Mouse (Mus musculus) MEL (cell line): ENCODE measurements around the gene Fam71a. TPM values are rescaled to one million over a fixed set of nuclear protein-coding genes. Genes with fewer than 3 reads are reported as not detected.

Source experiments
- DNase-seq: peaks from one replicate; pipeline ENCODE4 v3.0.0; 2011; ENCODE audit warnings: low read depth, low spot score
- H3K27ac ChIP-seq: 2 replicates; pipeline ENCODE4 v1.5.1; 2012; ENCODE audit warnings: low read depth, mild to moderate bottlenecking, control low read depth, low read length, moderate library complexity; ENCODE audit not compliant: control insufficient read depth
- H3K27me3 ChIP-seq, 2 experiments: fragments of 150-350 bp in 1 of 2; sonication (generic) in 1 of 2; 2 replicates each; pipeline ENCODE4 v1.6.1; 2012; ENCODE audit warnings: low read length in 2 of 2, mild to moderate bottlenecking in 2 of 2, improper control_type of control experiment in 1 of 2, moderate library complexity in 1 of 2; ENCODE audit not compliant: insufficient read depth in 2 of 2, control insufficient read depth in 1 of 2
- H3K36me3 ChIP-seq, 2 experiments: 2 replicates each; pipeline ENCODE4 v1.6.1; 2012 to 2014; ENCODE audit warnings: low read length in 2 of 2, improper control_type of control experiment in 1 of 2, inconsistent platforms in 1 of 2, mild to moderate bottlenecking in 1 of 2; ENCODE audit not compliant: insufficient read depth in 2 of 2, control insufficient read depth in 1 of 2
- H3K4me1 ChIP-seq, 2 experiments: fragments of 150-350 bp in 1 of 2; sonication (generic) in 1 of 2; 2 replicates each; pipeline ENCODE4 v1.6.1; 2012; ENCODE audit warnings: low read length in 2 of 2, improper control_type of control experiment in 1 of 2, mild to moderate bottlenecking in 1 of 2; ENCODE audit not compliant: insufficient read depth in 2 of 2, control insufficient read depth in 1 of 2
- H3K4me3 ChIP-seq, 2 experiments: fragments of 150-350 bp in 1 of 2; sonication (generic) in 1 of 2; 2 replicates each; pipeline ENCODE4 v1.5.1; 2012; ENCODE audit warnings: low read depth in 2 of 2, low read length in 2 of 2, mild to moderate bottlenecking in 2 of 2, moderate library complexity in 2 of 2, control low read depth in 1 of 2, improper control_type of control experiment in 1 of 2; ENCODE audit not compliant: control insufficient read depth in 1 of 2, insufficient read depth in 1 of 2
- H3K79me2 ChIP-seq: 2 replicates; pipeline ENCODE4 v1.6.1; 2012; ENCODE audit warnings: mild to moderate bottlenecking, low read length, moderate library complexity; ENCODE audit not compliant: control insufficient read depth, poor library complexity, insufficient read depth
- H3K9ac ChIP-seq: 2 replicates; pipeline ENCODE4 v1.6.1; 2012; ENCODE audit warnings: low read depth, mild to moderate bottlenecking, control low read depth, low read length, moderate library complexity; ENCODE audit not compliant: control insufficient read depth, poor library complexity, severe bottlenecking
- H3K9me3 ChIP-seq: fragments of 150-350 bp; sonication (generic); replicated peaks from 2 replicates; pipeline ENCODE4 v1.6.1; 2012; ENCODE audit warnings: mild to moderate bottlenecking, low read length, improper control_type of control experiment, moderate library complexity; ENCODE audit not compliant: insufficient read depth
- CHD1 ChIP-seq: IDR thresholded peaks from 2 replicates; pipeline ENCODE4 v1.6.1; 2012; ENCODE audit warnings: low read depth, mild to moderate bottlenecking, inconsistent platforms, low read length, improper control_type of control experiment
- EP300 ChIP-seq, 2 experiments: IDR thresholded peaks; 2 replicates each; pipeline ENCODE4 v1.6.1; 2011; ENCODE audit warnings: improper control_type of control experiment in 2 of 2, low read length in 2 of 2, low read depth in 1 of 2, mild to moderate bottlenecking in 1 of 2
- KAT2A ChIP-seq: conservative IDR thresholded peaks from 2 replicates; pipeline ENCODE4 v1.6.1; 2012; ENCODE audit warnings: low read depth, low read length, improper control_type of control experiment, inconsistent platforms
- MAFK ChIP-seq: IDR thresholded peaks from 2 replicates; pipeline ENCODE4 v1.6.1; 2011; ENCODE audit warnings: low read depth, mild to moderate bottlenecking, low read length, improper control_type of control experiment, borderline replicate concordance
- MAX ChIP-seq: IDR thresholded peaks from 2 replicates; pipeline ENCODE4 v1.6.1; 2011; ENCODE audit warnings: low read length, improper control_type of control experiment
- RCOR1 ChIP-seq: IDR thresholded peaks from 2 replicates; pipeline ENCODE4 v1.6.1; 2012; ENCODE audit warnings: low read depth, mild to moderate bottlenecking, inconsistent platforms, low read length, improper control_type of control experiment
- SIN3A ChIP-seq: IDR thresholded peaks from 2 replicates; pipeline ENCODE4 v1.6.1; 2012; ENCODE audit warnings: low read length, improper control_type of control experiment, inconsistent platforms
- TAL1 ChIP-seq: IDR thresholded peaks from 2 replicates; pipeline ENCODE4 v1.6.1; 2012; ENCODE audit warnings: mild to moderate bottlenecking, inconsistent platforms, low read length, moderate library complexity, mixed read lengths
- TBP ChIP-seq: IDR thresholded peaks from 2 replicates; pipeline ENCODE4 v1.8.0; 2011; ENCODE audit warnings: low read depth, low read length, improper control_type of control experiment
- USF1 ChIP-seq: IDR thresholded peaks from 2 replicates; pipeline ENCODE4 v1.6.1; 2014; ENCODE audit warnings: low read depth, mild to moderate bottlenecking, inconsistent platforms, low read length, improper control_type of control experiment, moderate library complexity
- USF2 ChIP-seq, 2 experiments: IDR thresholded peaks; 2 replicates each; pipeline ENCODE4 v1.6.1; 2011 to 2012; ENCODE audit warnings: improper control_type of control experiment in 2 of 2, low read length in 2 of 2, borderline replicate concordance in 1 of 2, inconsistent platforms in 1 of 2, low read depth in 1 of 2, mild to moderate bottlenecking in 1 of 2; ENCODE audit not compliant: insufficient read depth in 1 of 2
- ZKSCAN1 ChIP-seq: IDR thresholded peaks from 2 replicates; pipeline ENCODE4 v1.6.1; 2012; ENCODE audit warnings: low read depth, mild to moderate bottlenecking, inconsistent platforms, low read length, improper control_type of control experiment, moderate library complexity
- ZNF384 ChIP-seq: IDR thresholded peaks from 2 replicates; pipeline ENCODE4 v1.6.1; 2012; ENCODE audit warnings: low read depth, mild to moderate bottlenecking, inconsistent platforms, low read length, improper control_type of control experiment
- polyA plus RNA-seq, 2 experiments: library from polyadenylated mRNA; stranded (reverse) in 1 of 2; unstranded in 1 of 2; fragments of >175 nt in 1 of 2; fragments of >200 nt in 1 of 2; gene quantifications; 2 replicates each; pipeline versions ENCODE4 v1.2.1 to v1.2.4; 2012; ENCODE audit warnings: low replicate concordance in 2 of 2, low read depth in 1 of 2; ENCODE audit not compliant: insufficient read length in 2 of 2, insufficient read depth in 1 of 2, missing spikeins in 1 of 2
- total RNA-seq: library from RNA; depleted of rRNA; stranded (reverse); fragments of 300-350 nt; gene quantifications from 2 replicates; pipeline ENCODE4 v1.2.3, GENCODE M21; 2012

The Fam71a gene
- total and polyA plus RNA-seq, 3 experiments = not detected

GRCm38 (mm10) chr1:191138874-191139495 lies 25.6 kb downstream of the Fam71a start (continued):
- TF ChIP-seq TAL1 (peak; percentile 86), RCOR1 (peak; percentile 36; the same call in 1 of the 2 replicates), KAT2A (no peak), CHD1 (no peak), USF2 (IDR thresholded peaks at IDR 0.05; ENCODE audit: borderline replicate concordance in 1 of 2, insufficient read depth in 1 of 2, low read depth in 1 of 2, low read length in 2 of 2) (peak; percentile 59 to 96), EP300 (IDR thresholded peaks at IDR 0.05; ENCODE audit: low read depth in 1 of 2, low read length in 2 of 2) (peak; percentile 59 to 68), TBP (no peak)

GRCm38 (mm10) chr1:191138436-191138835 lies 26.2 kb downstream of the Fam71a start:
- peak; percentile 68 for DNase-seq
- H3K9ac ChIP-seq = no peak overlapping the region
- no peak for TF ChIP-seq USF1
- TF ChIP-seq CHD1 = no peak
- peak; percentile 3; the same call in 1 of the 2 replicates for TF ChIP-seq RCOR1
- TF ChIP-seq MAX = no peak
- no peak for TF ChIP-seq SIN3A
- no peak for TF ChIP-seq ZNF384
- TF ChIP-seq, all 39 proteins: peak for 1
- Histone ChIP-seq H3K4me3 (no peak overlapping the region), H3K27ac (peak overlapping the region; percentile 79), H3K36me3 (peaks cover 0 to 15% of the 10 kb centered on the region in 2 experiments; a peak in 2 of 4 replicates), H3K4me1 (peaks cover 5 to 29% of the 10 kb centered on the region in 2 experiments), H3K27me3 (no peaks in the 10 kb centered on the region), H3K9me3 (no peaks in the 10 kb centered on the region), H3K79me2 (no peaks in the 10 kb centered on the region)

GRCm38 (mm10) chr1:191135406-191135805 lies 29.2 kb downstream of the Fam71a start:
- Histone ChIP-seq H3K4me3 (no peak overlapping the region), H3K27ac (no peak overlapping the region), H3K36me3 (peaks cover 0 to 27% of the 10 kb centered on the region in 2 experiments; a peak in 2 of 4 replicates), H3K4me1 (peaks cover 14 to 47% of the 10 kb centered on the region in 2 experiments), H3K9me3 (no peaks in the 10 kb centered on the region), H3K9ac (no peak overlapping the region), H3K79me2 (no peaks in the 10 kb centered on the region), H3K27me3 (no peaks in the 10 kb centered on the region)
- TF ChIP-seq KAT2A (no peak), ZKSCAN1 (no peak), USF1 (no peak), MAFK (no peak)
- no peak for DNase-seq
